Mouse (Mus musculus) ES-E14 (cell line): ENCODE measurements around the gene Col6a3.

Experiments
- HCFC1 ChIP-seq: IDR thresholded peaks from 2 replicates; pipeline ENCODE4 v1.6.1; 2012; ENCODE audit warnings: low read length, inconsistent platforms, borderline replicate concordance; ENCODE audit not compliant: insufficient read depth
- ZC3H11A ChIP-seq: IDR thresholded peaks from 2 replicates; pipeline ENCODE4 v1.6.1; 2012; ENCODE audit warnings: low read depth, mild to moderate bottlenecking, inconsistent platforms, low read length, borderline replicate concordance
- ZNF384 ChIP-seq: IDR thresholded peaks from 2 replicates; pipeline ENCODE4 v1.6.1; 2012; ENCODE audit warnings: low read depth, low read length, inconsistent platforms

DNA sequence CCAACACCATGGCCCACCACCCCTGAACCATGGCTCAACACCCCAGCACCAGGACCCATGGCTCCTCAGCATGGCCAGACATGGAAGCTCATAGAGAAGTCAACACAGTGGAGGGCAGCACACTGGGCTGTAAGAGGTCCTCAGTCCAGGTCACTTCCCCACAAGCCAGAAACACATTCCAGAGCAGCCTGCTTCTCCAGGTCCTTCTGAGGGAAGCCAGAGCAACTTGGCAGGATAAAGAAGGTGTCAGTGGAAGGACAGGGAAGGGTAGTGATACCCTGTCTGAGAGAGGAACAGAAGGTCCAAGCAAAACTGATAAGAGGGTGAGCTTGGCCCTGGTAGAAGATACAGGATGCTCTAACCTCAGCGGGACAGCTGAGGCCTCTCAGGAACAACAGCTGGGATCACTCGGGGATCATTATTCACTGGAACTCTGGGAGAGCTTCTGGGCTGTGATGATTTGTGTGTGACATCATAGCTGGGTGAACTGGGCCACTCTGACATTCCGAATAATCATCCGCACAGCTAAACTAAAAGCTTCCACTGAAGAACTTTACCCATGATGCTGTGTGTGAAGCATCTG is 85.6 kb downstream of the Col6a3 start:
- TF ChIP-seq ZC3H11A: no peak
- no peak for TF ChIP-seq ZNF384
- TF ChIP-seq HCFC1: no peak
